26 mouse cellular contexts compared by ENCODE assay signal in the genomic region with DNA sequence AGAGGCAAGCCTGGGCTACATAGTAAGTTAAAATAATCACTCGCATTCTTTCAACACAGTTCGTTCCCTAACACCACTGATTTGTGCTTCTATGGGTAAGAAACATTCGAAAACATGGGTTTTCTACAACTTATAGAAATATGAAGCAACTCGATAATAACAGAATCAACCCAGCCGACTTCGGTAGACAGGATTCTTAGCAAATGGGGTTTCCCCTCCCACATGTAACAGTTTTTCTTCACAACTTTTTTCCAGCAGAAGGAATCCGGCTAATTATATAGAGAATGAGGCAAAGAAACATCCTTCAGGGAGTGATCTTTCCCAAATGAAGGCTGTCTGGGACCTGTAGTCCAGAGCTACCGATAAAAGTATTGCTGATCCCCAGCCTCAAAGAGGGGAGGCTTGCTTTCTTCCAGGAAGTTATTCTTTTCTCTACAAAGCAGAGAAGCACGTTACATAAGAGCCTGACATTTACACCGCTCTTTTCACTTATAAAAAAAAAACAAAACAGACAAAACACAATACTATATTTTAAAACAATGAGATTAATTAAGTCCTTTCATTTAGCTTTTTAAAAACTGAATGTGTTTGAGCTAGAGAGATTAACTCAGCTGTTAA. TPM values are rescaled to one million over a fixed set of nuclear protein-coding genes. Genes with fewer than 3 reads are reported as not detected.
DNase-seq lines count a peak whose midpoint lies in the region; ATAC-seq lines count a peak whose summit lies in the region.
"Had no signal": no experiment of that assay in that cellular context is flagged by ENCODE, and none has a peak within 500 bp of the region (broad histone marks: within the 10 kb centered on the region; RNA-seq: fewer than 3 reads in every experiment).

No protein-coding gene starts in this region.

- peak; percentile 65 for ATAC-seq in CD4-positive, CD25-positive, alpha-beta regulatory T cell, adult 4 months
- ATAC-seq in inflammation-experienced regulatory T-cells, adult 6 months, result peak; percentile 52
- ATAC-seq in forebrain, embryonic 12.5 days (ENCODE audit: low FRiP score), result no peak
- ATAC-seq: forebrain, embryonic 13.5 days; forebrain, embryonic 16.5 days; intestine, embryonic 16.5 days had no signal

- no peak overlapping the region for H3K27ac ChIP-seq in forebrain, embryonic 12.5 days
- H3K27ac ChIP-seq: embryonic facial prominence, embryonic 10.5 days; embryonic facial prominence, embryonic 13.5 days; forebrain, embryonic 13.5 days; heart, adult 2 months; heart, embryonic 10.5 days; heart, embryonic 13.5 days; hindbrain, embryonic 12.5 days; hindbrain, embryonic 15.5 days had no signal

- H3K9ac ChIP-seq in forebrain, embryonic 12.5 days, result no peak overlapping the region
- H3K9ac ChIP-seq: embryonic facial prominence, embryonic 13.5 days; forebrain, embryonic 13.5 days; heart, embryonic 13.5 days; hindbrain, embryonic 12.5 days; hindbrain, embryonic 15.5 days had no signal

- H3K4me3 ChIP-seq in forebrain, embryonic 12.5 days (replicated peaks), result no peak overlapping the region
- H3K4me3 ChIP-seq: embryonic facial prominence, embryonic 10.5 days; embryonic facial prominence, embryonic 13.5 days; erythroblast, embryonic 14.5 days; forebrain, embryonic 13.5 days; heart, adult 2 months; heart, embryonic 10.5 days; heart, embryonic 13.5 days; hindbrain, embryonic 12.5 days; hindbrain, embryonic 15.5 days had no signal

- peak; percentile 12 for DNase-seq in testis, postnatal 10 days (ENCODE audit: low spot score)
- DNase-seq in testis, postnatal 14 days (ENCODE audit: low spot score), result no peak
- no peak for DNase-seq in T-cell, adult 2 months (ENCODE audit: low spot score)
- DNase-seq: adrenal gland, postnatal 10 days; adrenal gland, postnatal 36 days; cerebellum, adult 18-20 months; cerebellum, postnatal 10 days; cerebellum, postnatal 36 days; embryo, embryonic 11 days; gastrocnemius, postnatal 25 days; heart, adult 2 months; heart, postnatal 14 days; kidney, adult 18-20 months had no signal

- H3K36me3 ChIP-seq in forebrain, embryonic 12.5 days (replicated peaks), result no peaks in the 10 kb centered on the region
- H3K36me3 ChIP-seq: embryonic facial prominence, embryonic 10.5 days; embryonic facial prominence, embryonic 13.5 days; heart, embryonic 10.5 days; heart, embryonic 13.5 days; hindbrain, embryonic 12.5 days; hindbrain, embryonic 15.5 days had no signal

- no peaks in the 10 kb centered on the region for H3K27me3 ChIP-seq in forebrain, embryonic 12.5 days
- H3K27me3 ChIP-seq: embryonic facial prominence, embryonic 13.5 days; forebrain, embryonic 13.5 days; hindbrain, embryonic 12.5 days; hindbrain, embryonic 15.5 days had no signal

- no peaks in the 10 kb centered on the region for H3K9me3 ChIP-seq in forebrain, embryonic 12.5 days
- H3K9me3 ChIP-seq: embryonic facial prominence, embryonic 10.5 days; embryonic facial prominence, embryonic 13.5 days; forebrain, embryonic 13.5 days; heart, embryonic 10.5 days; heart, embryonic 13.5 days; hindbrain, embryonic 12.5 days; hindbrain, embryonic 15.5 days had no signal

- WGBS in forebrain, embryonic 12.5 days, result 81% methylated on average over 10 of the region's 10 CpGs

- H3K4me1 ChIP-seq in forebrain, embryonic 12.5 days, result peaks cover 34% of the 10 kb centered on the region
- H3K4me1 ChIP-seq: embryonic facial prominence, embryonic 13.5 days; heart, embryonic 10.5 days; hindbrain, embryonic 15.5 days had no signal

- H3K4me2 ChIP-seq in forebrain, embryonic 12.5 days, result no peak overlapping the region
- H3K4me2 ChIP-seq: embryonic facial prominence, embryonic 13.5 days; forebrain, embryonic 13.5 days; heart, embryonic 13.5 days; hindbrain, embryonic 12.5 days; hindbrain, embryonic 15.5 days had no signal

RNA-seq across cellular contexts. Expression of a gene that starts 57.5 kb away (rescaled TPM):
- under 1 TPM; 0.12 to 0.27 TPM for polyA plus RNA-seq in CD4-positive, CD25-positive, alpha-beta regulatory T cell, adult 4 months (2017; shearing (Covaris generic))
- polyA plus RNA-seq in inflammation-experienced regulatory T-cells, adult 6 months (2017; shearing (Covaris generic)), result 1 to 10 TPM in 1 of 3 experiments, under 1 TPM in 1, not detected in 1; 0.15 to 2.1 TPM
- polyA plus RNA-seq in forebrain, embryonic 12.5 days (2016; fragmentation: Nextera tagmentation; extraction: Ambion mirVana), result 3.5 and 3.7 TPM in 2 replicates
- polyA plus RNA-seq: erythroblast, embryonic 14.5 days had no signal
